Mouse (Mus musculus) spleen, adult 2 months (tissue): ENCODE data around the gene Ntrk2.

ENCODE experiments used
- CTCF ChIP-seq: fragments of 200-500 bp; IDR thresholded peaks from 2 replicates; pipeline ENCODE4 v1.5.1; 2011; ENCODE audit warnings: mild to moderate bottlenecking, inconsistent platforms; ENCODE audit not compliant: insufficient read depth, insufficient read length, insufficient replicate concordance; ENCODE audit errors: extremely low read depth
- POLR2A ChIP-seq: fragments of 200-500 bp; IDR thresholded peaks from 2 replicates; pipeline ENCODE4 v1.6.1; 2011; ENCODE audit warnings: low read depth, low read length, inconsistent platforms

DNA sequence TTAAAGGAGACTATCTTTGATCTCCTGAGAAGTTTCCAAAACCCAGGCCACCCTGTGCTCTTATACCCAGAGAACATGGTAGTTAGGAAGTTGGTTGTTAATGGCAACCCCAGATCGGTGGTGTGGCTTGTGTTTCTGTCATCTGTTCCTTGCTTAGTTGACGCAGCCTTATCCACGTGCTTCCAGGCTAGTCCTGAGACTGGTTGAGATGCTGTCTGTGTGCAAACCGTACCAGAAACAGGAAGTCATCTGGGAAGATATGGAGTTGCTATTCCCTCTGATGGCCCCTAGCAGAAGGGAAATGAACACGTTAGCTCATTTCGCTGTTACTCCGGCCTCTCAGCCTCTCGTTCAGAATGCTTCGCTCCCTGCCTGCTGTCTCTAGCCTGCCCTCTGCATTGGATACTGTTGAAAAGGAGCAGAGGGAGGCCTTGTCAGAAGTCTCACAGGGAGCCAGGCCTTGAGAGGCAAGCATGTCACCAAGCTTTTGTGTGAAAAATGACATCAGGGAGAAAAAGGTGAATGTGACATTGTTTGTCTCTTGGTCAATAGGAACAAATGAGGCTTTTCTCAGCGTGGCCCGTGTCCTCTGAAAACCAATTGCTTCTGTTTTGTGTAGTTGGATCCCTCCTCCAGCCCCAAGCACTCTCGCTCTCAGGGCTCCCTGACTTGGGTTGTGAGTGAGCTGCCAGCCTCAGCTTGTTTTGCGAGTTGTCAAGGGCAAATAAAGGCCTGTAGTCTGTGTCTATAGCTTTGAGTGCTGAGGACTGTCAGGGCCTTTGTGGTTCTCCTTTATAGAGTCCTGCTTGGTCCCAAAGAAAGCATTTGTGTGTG lies 285.0 kb downstream of the Ntrk2 start:
- TF ChIP-seq CTCF: no peak
- no peak for TF ChIP-seq POLR2A
